Mouse (Mus musculus) neural tube, embryonic 11.5 days (tissue): ENCODE measurements around the gene Slc25a39. TPM values are rescaled to one million over a fixed set of nuclear protein-coding genes. Genes with fewer than 3 reads are reported as not detected.

Experiments
- ATAC-seq: fragments of 200-750 bp; cut with Nextera tagmentation; 2 replicates; pipeline ENCODE4 v1.8.0; 2017; ENCODE audit warnings: moderate number of reproducible peaks, mild to moderate bottlenecking, moderate TSS enrichment, moderate library complexity; ENCODE audit not compliant: insufficient read depth, low FRiP score, low TSS enrichment
- DNase-seq: peaks from one replicate; pipeline ENCODE4 v3.0.0-alpha.2; 2015; ENCODE audit warnings: low spot score
- H3K27ac ChIP-seq: fragments of 300-500 bp; sonication (generic); 2 replicates; pipeline ENCODE4 v1.5.1; 2014; ENCODE audit warnings: low read depth, mild to moderate bottlenecking, low read length
- H3K27me3 ChIP-seq: fragments of 300-500 bp; sonication (generic); 2 replicates; pipeline ENCODE4 v1.6.1; 2014; ENCODE audit warnings: mild to moderate bottlenecking, low read length, mixed read lengths; ENCODE audit not compliant: control insufficient read depth, insufficient read depth
- H3K36me3 ChIP-seq: fragments of 300-500 bp; sonication (generic); 2 replicates; pipeline ENCODE4 v1.6.1; 2014; ENCODE audit warnings: mild to moderate bottlenecking, low read length, moderate library complexity, mixed read lengths; ENCODE audit not compliant: control insufficient read depth, insufficient read depth
- H3K4me1 ChIP-seq: fragments of 300-500 bp; sonication (generic); 2 replicates; pipeline ENCODE4 v1.6.1; 2014; ENCODE audit warnings: low read length, mixed read lengths; ENCODE audit not compliant: control insufficient read depth, insufficient read depth
- H3K4me2 ChIP-seq: fragments of 300-500 bp; sonication (generic); 2 replicates; pipeline ENCODE4 v1.6.1; 2014; ENCODE audit warnings: low read depth, mild to moderate bottlenecking, moderate library complexity
- H3K4me3 ChIP-seq: fragments of 300-500 bp; sonication (generic); 2 replicates; pipeline ENCODE4 v1.5.1; 2014; ENCODE audit warnings: low read depth, low read length
- H3K9ac ChIP-seq: fragments of 300-500 bp; sonication (generic); 2 replicates; pipeline ENCODE4 v1.6.1; 2014; ENCODE audit warnings: mild to moderate bottlenecking, low read length
- H3K9me3 ChIP-seq: fragments of 300-500 bp; sonication (generic); 2 replicates; pipeline ENCODE4 v1.6.1; 2016; ENCODE audit warnings: low read length; ENCODE audit not compliant: control insufficient read depth
- WGBS: fragments of 180-500 bp; shearing (Covaris S2); extraction: QIAGEN DNeasy Blood & Tissue Kit; methylation state at CpG from one replicate; pipeline ENCODE4 v1.1.7; 2014; 5-methylcytosine and 5-hydroxymethylcytosine counted together
- polyA plus RNA-seq: library from polyadenylated mRNA; unstranded; fragments of >200 nt; fragmentation: Nextera tagmentation; extraction: Ambion mirVana; gene quantifications from 2 replicates; pipeline ENCODE4 v1.2.1, GENCODE M21; 2014

Slc25a39 gene
- polyA plus RNA-seq, 1 experiment from 2014 or later = 184 TPM

GRCm38 (mm10) chr11:102385075-102385474 lies 22.7 kb downstream of the Slc25a39 start:
- Histone ChIP-seq H3K9ac (no peak overlapping the region), H3K9me3 (no peaks in the 10 kb centered on the region), H3K36me3 (no peaks in the 10 kb centered on the region), H3K4me3 (no peak overlapping the region), H3K27ac (no peak overlapping the region), H3K4me1 (no peaks in the 10 kb centered on the region), H3K4me2 (no peak overlapping the region), H3K27me3 (no peaks in the 10 kb centered on the region)
- DNase-seq (no peak), ATAC-seq (no peak)
- WGBS = 59% methylated on average over 3 of the region's 4 CpGs

DNA sequence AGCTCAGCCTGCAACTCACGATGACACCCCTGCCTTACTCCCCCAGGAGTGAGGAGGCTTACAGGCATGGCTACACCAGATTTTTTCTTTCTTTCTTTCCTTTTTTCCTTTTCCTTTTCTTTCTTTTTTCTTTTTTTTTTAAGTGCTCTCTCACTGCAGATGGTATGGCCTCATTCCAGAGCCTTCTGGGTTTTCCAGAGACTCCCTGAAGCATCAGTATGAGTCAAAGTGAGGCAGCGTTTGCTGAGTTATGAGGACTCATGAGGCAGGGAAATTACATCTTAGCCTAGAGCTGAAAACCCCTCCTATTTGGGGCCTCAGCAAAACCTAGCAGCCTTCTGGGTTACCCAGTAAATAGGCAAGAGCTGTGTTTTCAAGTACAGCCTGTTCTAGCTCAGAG lies 23.3 kb downstream of the Slc25a39 start:
- 86% methylated on average over 2 of the region's 2 CpGs for WGBS
- Histone ChIP-seq H3K36me3 (no peaks in the 10 kb centered on the region), H3K4me2 (no peak overlapping the region), H3K4me1 (no peaks in the 10 kb centered on the region), H3K9me3 (no peaks in the 10 kb centered on the region), H3K9ac (no peak overlapping the region), H3K27ac (no peak overlapping the region), H3K4me3 (no peak overlapping the region), H3K27me3 (no peaks in the 10 kb centered on the region)
- no peak for DNase-seq
- no peak for ATAC-seq

DNA sequence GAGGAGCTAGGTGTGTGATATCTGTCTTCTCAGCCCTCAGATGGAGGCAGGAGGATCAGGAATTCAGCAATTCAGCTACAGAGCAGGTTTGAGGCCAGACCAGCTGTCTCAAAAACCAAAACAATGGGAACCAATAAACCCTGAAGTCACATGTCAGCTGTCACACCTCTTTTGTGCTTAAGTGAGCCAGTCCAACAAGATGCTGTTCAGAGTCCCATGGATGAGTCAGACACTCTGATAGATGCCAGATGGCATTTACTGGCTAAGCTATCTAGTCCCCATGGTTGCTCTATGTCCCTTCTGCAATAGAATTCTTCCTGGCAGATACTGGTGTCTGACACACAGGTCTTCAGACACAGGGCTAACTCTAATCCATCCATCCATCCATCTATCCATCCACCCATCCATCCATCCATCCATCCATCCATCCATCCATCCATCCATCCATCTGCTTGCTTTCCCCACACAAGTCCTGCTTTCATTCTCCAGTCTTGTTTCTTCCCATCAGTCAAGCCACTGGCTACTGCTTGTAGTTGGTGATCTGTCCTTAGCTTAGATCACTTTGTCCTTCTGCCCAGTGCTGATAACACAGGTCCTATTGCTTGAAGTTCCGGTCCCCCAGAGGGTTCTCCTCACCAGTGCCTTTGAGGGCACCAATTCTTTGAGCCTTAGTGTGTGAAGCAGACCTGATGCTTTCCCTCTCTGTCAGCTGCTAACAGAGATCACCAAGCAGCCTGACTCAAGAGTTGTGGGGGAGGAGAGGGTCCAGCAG lies 24.2 kb downstream of the Slc25a39 start:
- Histone ChIP-seq H3K4me1 (no peaks in the 10 kb centered on the region), H3K4me2 (no peak overlapping the region), H3K9me3 (no peaks in the 10 kb centered on the region), H3K27me3 (no peaks in the 10 kb centered on the region), H3K4me3 (no peak overlapping the region), H3K36me3 (no peaks in the 10 kb centered on the region), H3K9ac (no peak overlapping the region), H3K27ac (no peak overlapping the region)
- no peak for ATAC-seq
- WGBS = 87% methylated on average over 1 of the region's 1 CpGs
- no peak for DNase-seq

- Histone ChIP-seq H3K4me1 (no peaks in the 10 kb centered on the region), H3K27me3 (no peaks in the 10 kb centered on the region), H3K4me2 (no peak overlapping the region), H3K9ac (no peak overlapping the region), H3K36me3 (no peaks in the 10 kb centered on the region), H3K9me3 (no peaks in the 10 kb centered on the region), H3K4me3 (no peak overlapping the region), H3K27ac (no peak overlapping the region)
- 90% methylated on average over 3 of the region's 3 CpGs for WGBS
- ATAC-seq (no peak), DNase-seq (no peak)
Measured at GRCm38 (mm10) chr11:102382794-102383193, 25.0 kb downstream of the Slc25a39 start.

GRCm38 (mm10) chr11:102381341-102382100 lies 26.2 kb downstream of the Slc25a39 start:
- H3K4me2 ChIP-seq = no peak overlapping the region
- H3K4me1 ChIP-seq = no peaks in the 10 kb centered on the region
- no peak overlapping the region for H3K4me3 ChIP-seq
- no peak overlapping the region for H3K9ac ChIP-seq
- no peaks in the 10 kb centered on the region for H3K36me3 ChIP-seq
- 55% methylated on average over 4 of the region's 4 CpGs for WGBS
- no peaks in the 10 kb centered on the region for H3K9me3 ChIP-seq
- DNase-seq (no peak), ATAC-seq (no peak)
- H3K27ac ChIP-seq = no peak overlapping the region
- H3K27me3 ChIP-seq = no peaks in the 10 kb centered on the region

DNA sequence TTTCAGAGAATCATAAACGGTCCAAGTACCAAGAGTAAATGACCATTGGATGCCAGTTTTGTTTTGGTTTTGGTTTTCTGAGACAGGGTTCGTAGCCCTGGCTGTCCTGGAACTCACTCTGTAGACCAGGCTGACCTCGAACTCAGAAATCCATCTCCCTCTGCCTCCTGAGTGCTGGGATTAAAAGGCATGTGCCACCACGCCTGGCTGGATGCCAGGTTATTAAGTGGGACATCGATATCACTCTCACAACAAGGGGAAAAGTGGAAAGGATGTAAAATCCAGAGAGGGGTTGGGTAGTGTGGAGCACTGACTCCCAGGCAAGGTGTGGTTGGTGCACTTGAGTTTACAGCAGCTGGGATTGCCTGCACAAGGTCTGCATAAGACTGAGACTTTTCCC lies 27.7 kb downstream of the Slc25a39 start:
- no peak for ATAC-seq
- H3K36me3 ChIP-seq = no peaks in the 10 kb centered on the region
- no peak overlapping the region for H3K9ac ChIP-seq
- H3K27ac ChIP-seq = no peak overlapping the region
- H3K4me1 ChIP-seq = 0 out of 2 replicates have a peak, but pooled peaks cover 4% of the 10 kb centered on the region
- DNase-seq = no peak
- WGBS = 86% methylated on average over 5 of the region's 5 CpGs
- H3K4me3 ChIP-seq = no peak overlapping the region
- H3K9me3 ChIP-seq = no peaks in the 10 kb centered on the region
- no peaks in the 10 kb centered on the region for H3K27me3 ChIP-seq
- H3K4me2 ChIP-seq = no peak overlapping the region

DNA sequence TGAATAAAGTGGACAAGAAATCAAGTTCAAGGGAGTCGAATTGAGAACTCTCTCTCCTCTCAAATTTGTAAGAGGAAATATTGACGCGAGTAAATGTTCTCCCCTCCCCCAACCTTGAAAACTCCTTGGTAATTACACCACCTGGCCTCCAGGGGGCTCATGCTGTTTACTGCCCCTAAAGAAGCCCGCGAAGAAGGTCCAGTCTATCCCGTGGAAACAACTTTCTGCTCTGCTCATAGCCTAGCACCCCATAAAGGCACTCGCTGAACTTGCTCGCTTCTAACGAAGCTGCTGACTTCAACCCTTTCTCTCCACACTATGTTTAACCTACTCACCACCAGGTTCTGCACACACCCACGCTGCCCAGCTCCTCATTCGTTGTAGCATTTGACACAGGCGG lies 30.6 kb downstream of the Slc25a39 start:
- WGBS = 66% methylated on average over 12 of the region's 12 CpGs
- Histone ChIP-seq H3K36me3 (no peaks in the 10 kb centered on the region), H3K9me3 (no peaks in the 10 kb centered on the region), H3K27me3 (no peaks in the 10 kb centered on the region), H3K4me3 (no peak overlapping the region), H3K4me2 (no peak overlapping the region), H3K27ac (no peak overlapping the region), H3K4me1 (0 out of 2 replicates have a peak, but pooled peaks cover 4% of the 10 kb centered on the region), H3K9ac (no peak overlapping the region)
- ATAC-seq (no peak), DNase-seq (no peak)

GRCm38 (mm10) chr11:102376196-102376835 lies 31.4 kb downstream of the Slc25a39 start:
- peak overlapping the region; percentile 5 for H3K9ac ChIP-seq
- no peak overlapping the region for H3K4me3 ChIP-seq

More at GRCm38 (mm10) chr11:102376196-102376835, 31.4 kb downstream of the Slc25a39 start:
- DNase-seq = no peak
- Histone ChIP-seq H3K9me3 (no peaks in the 10 kb centered on the region), H3K4me1 (0 out of 2 replicates have a peak, but pooled peaks cover 4% of the 10 kb centered on the region), H3K27ac (no peak overlapping the region), H3K27me3 (no peaks in the 10 kb centered on the region), H3K36me3 (no peaks in the 10 kb centered on the region), H3K4me2 (no peak overlapping the region; the same call in 1 of the 2 replicates)
- ATAC-seq = no peak
- WGBS = 22% methylated on average over 8 of the region's 8 CpGs
